Mouse (Mus musculus) embryonic facial prominence, embryonic 11.5 days (tissue): ENCODE measurements around the gene Pdap1. TPM values are rescaled to one million over a fixed set of nuclear protein-coding genes. Genes with fewer than 3 reads are reported as not detected.

Experiments
- ATAC-seq: fragments of 200-750 bp; cut with Nextera tagmentation; replicated peaks from 2 replicates; pipeline ENCODE4 v1.8.0; 2017; ENCODE audit warnings: low read depth; ENCODE audit not compliant: insufficient number of reproducible peaks, low FRiP score, low TSS enrichment
- DNase-seq: peaks from one replicate; pipeline ENCODE4 v3.0.0-alpha.2; 2015; ENCODE audit warnings: low spot score
- H3K27ac ChIP-seq: fragments of 300-500 bp; sonication (generic); replicated peaks from 2 replicates; pipeline ENCODE4 v1.5.1; 2014; ENCODE audit warnings: mild to moderate bottlenecking, low read depth, low read length, control low read depth
- H3K27me3 ChIP-seq: fragments of 300-500 bp; sonication (generic); 2 replicates; pipeline ENCODE4 v1.6.1; 2014; ENCODE audit warnings: mild to moderate bottlenecking, low read length, moderate library complexity, mixed read lengths; ENCODE audit not compliant: control insufficient read depth, insufficient read depth
- H3K36me3 ChIP-seq: fragments of 300-500 bp; sonication (generic); replicated peaks from 2 replicates; pipeline ENCODE4 v1.6.1; 2014; ENCODE audit warnings: low read depth, mild to moderate bottlenecking, low read length, moderate library complexity, mixed read lengths; ENCODE audit not compliant: control insufficient read depth, insufficient read depth
- H3K4me1 ChIP-seq: fragments of 300-500 bp; sonication (generic); 2 replicates; pipeline ENCODE4 v1.6.1; 2014; ENCODE audit warnings: low read length, mixed read lengths; ENCODE audit not compliant: control insufficient read depth, insufficient read depth
- H3K4me2 ChIP-seq: fragments of 300-500 bp; sonication (generic); 2 replicates; pipeline ENCODE4 v1.6.1; 2014; ENCODE audit warnings: low read depth, mild to moderate bottlenecking, control low read depth, low read length, moderate library complexity
- H3K4me3 ChIP-seq: fragments of 300-500 bp; sonication (generic); 2 replicates; pipeline ENCODE4 v1.5.1; 2014; ENCODE audit warnings: low read depth, low read length, control low read depth
- H3K9ac ChIP-seq: fragments of 300-500 bp; sonication (generic); replicated peaks from 2 replicates; pipeline ENCODE4 v1.6.1; 2014; ENCODE audit warnings: mild to moderate bottlenecking, control low read depth, low read length
- H3K9me3 ChIP-seq: fragments of 300-500 bp; sonication (generic); replicated peaks from 2 replicates; pipeline ENCODE4 v1.6.1; 2016; ENCODE audit warnings: mild to moderate bottlenecking, low read length, inconsistent platforms, mixed read lengths; ENCODE audit not compliant: control insufficient read depth
- WGBS: fragments of 180-500 bp; shearing (Covaris S2); extraction: QIAGEN DNeasy Blood & Tissue Kit; methylation state at CpG from one replicate; pipeline ENCODE4 v1.1.7; 2014; 5-methylcytosine and 5-hydroxymethylcytosine counted together
- polyA plus RNA-seq: library from polyadenylated mRNA; unstranded; fragments of >200 nt; fragmentation: Nextera tagmentation; extraction: Ambion mirVana; gene quantifications from 2 replicates; pipeline ENCODE4 v1.2.1, GENCODE M21; 2014

Pdap1 gene
- polyA plus RNA-seq, 1 experiment from 2014 or later, result 121 TPM

DNA sequence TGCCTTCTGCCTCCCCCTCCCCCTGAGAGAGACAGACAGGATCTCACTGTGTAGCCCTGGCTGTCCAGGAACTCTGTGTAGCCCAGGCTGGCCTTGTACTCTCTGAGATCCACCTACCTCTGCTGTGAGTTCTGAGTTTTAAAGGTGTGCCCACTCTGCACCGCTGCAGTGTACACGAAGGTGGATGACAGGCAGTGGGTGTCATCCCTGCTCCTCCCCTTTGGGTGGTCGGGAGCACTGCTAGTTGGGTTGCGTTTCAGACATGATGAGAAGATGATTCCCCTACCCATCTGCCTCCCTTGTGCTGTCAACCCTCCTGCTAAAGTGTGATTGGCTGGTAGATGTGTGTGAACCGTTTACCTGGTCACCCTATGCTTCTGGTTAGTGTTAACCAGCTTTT, 21.6 kb downstream of the Pdap1 start:
- no peak overlapping the region for H3K9ac ChIP-seq
- no peaks in the 10 kb centered on the region for H3K9me3 ChIP-seq
- ATAC-seq, result no peak
- no peak overlapping the region for H3K4me2 ChIP-seq
- H3K4me3 ChIP-seq, result no peak overlapping the region
- no peak overlapping the region for H3K27ac ChIP-seq
- WGBS, result 87% methylated on average over 5 of the region's 5 CpGs
- peaks cover 7% of the 10 kb centered on the region for H3K27me3 ChIP-seq
- H3K4me1 ChIP-seq, result no peaks in the 10 kb centered on the region; the same call in 1 of the 2 replicates
- no peaks in the 10 kb centered on the region for H3K36me3 ChIP-seq
- no peak for DNase-seq

DNA sequence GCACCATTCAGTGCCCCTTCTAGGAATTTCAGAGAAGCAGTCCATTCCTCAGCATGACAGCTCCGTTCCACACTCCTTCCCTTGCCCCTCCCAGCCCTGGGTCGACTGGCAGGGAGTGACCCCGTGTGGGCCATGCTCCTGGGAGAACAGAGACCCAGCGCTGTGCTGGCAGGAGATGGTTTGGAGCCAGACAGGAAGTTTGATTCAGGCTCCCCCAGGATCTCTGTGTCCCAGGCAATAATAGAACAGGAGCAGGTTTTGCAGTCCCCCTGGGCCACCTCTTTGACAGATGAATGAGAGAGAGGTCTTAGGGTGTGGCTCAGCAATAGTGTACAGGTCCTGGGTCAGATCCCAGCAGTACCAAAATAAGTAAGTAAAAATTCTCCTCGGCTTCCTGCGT, 22.0 kb downstream of the Pdap1 start:
- Histone ChIP-seq H3K4me1 (no peaks in the 10 kb centered on the region; the same call in 1 of the 2 replicates), H3K27me3 (peaks cover 7% of the 10 kb centered on the region), H3K36me3 (no peaks in the 10 kb centered on the region), H3K9ac (no peak overlapping the region), H3K4me2 (no peak overlapping the region), H3K4me3 (no peak overlapping the region), H3K27ac (no peak overlapping the region), H3K9me3 (no peaks in the 10 kb centered on the region)
- ATAC-seq (no peak), DNase-seq (no peak)
- 48% methylated on average over 6 of the region's 6 CpGs for WGBS

DNA sequence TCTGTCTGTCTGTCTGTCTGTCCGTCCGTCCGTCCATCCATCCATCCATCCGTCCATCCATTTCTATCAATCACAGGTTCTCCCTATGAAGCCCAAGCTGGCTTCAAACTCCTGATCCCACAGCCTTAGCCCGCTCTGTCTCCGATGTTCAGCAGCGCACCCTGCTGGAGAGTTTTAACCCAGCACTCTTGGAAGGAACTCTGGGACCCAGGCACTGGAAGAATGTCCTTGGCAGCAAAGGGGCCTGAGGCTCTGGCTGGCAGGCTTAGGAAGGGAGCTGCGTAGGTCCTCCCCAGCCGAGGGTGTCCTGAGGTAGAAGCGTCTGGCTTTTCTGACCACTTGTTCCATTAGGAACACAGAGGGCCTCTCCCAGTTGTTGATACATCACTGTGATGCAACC, 23.1 kb downstream of the Pdap1 start:
- Histone ChIP-seq H3K9ac (no peak overlapping the region), H3K4me2 (no peak overlapping the region), H3K27ac (no peak overlapping the region), H3K4me3 (no peak overlapping the region), H3K4me1 (no peaks in the 10 kb centered on the region; the same call in 1 of the 2 replicates), H3K9me3 (no peaks in the 10 kb centered on the region), H3K27me3 (peaks cover 7% of the 10 kb centered on the region), H3K36me3 (no peaks in the 10 kb centered on the region)
- peak; percentile 72 for DNase-seq
- ATAC-seq, result no peak
- WGBS, result 44% methylated on average over 10 of the region's 10 CpGs

DNA sequence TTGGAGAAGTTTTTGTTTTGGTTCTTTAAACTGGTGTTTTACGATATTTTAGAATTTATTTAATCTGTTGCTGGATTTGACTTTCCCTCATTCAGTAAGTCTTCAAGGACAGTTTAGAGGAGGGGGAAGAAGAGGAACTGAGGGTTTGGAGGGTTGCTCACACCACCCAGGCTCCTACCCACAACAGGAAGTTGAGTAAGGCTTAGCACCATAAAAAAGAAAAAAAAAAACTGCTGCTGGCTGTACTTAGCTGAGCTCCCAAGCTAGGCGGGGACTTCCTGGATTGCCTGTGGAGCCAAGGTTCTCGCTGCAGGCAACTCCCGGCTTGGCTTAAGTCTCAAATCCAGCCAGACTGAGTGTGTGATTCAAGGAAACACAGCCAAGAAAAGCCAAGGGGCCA, 23.7 kb downstream of the Pdap1 start:
- WGBS, result 41% methylated on average over 4 of the region's 4 CpGs
- Histone ChIP-seq H3K4me2 (no peak overlapping the region), H3K27me3 (peaks cover 7% of the 10 kb centered on the region), H3K9ac (no peak overlapping the region), H3K36me3 (no peaks in the 10 kb centered on the region), H3K27ac (no peak overlapping the region), H3K9me3 (no peaks in the 10 kb centered on the region), H3K4me1 (no peaks in the 10 kb centered on the region; the same call in 1 of the 2 replicates), H3K4me3 (no peak overlapping the region)
- DNase-seq (no peak), ATAC-seq (no peak)

DNA sequence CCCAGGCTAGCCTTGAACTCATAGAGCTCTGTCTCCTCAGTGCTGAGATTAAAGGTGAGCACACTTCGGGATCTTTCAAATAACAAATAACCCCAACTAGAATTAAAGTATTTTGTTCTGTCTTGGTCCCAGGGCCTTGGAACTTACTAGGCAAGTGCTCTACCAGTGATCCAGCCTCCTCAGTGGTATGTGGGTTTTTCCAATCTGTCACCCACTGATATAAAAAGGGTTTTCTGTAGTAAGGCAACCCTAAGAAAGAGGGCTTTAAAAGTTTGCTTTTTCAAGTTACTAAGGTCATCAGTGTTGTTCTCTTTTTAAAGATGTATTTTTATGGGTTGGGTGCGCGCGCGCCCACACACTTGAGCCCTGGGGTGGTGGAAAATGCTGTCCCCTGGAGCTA, 24.3 kb downstream of the Pdap1 start:
- H3K9ac ChIP-seq, result no peak overlapping the region
- DNase-seq (no peak), ATAC-seq (no peak)
- H3K9me3 ChIP-seq, result no peaks in the 10 kb centered on the region
- H3K4me1 ChIP-seq, result no peaks in the 10 kb centered on the region
- H3K4me3 ChIP-seq, result no peak overlapping the region
- H3K27ac ChIP-seq, result no peak overlapping the region
- peaks cover 7% of the 10 kb centered on the region for H3K27me3 ChIP-seq
- no peak overlapping the region for H3K4me2 ChIP-seq
- WGBS, result 94% methylated on average over 5 of the region's 5 CpGs
- H3K36me3 ChIP-seq, result no peaks in the 10 kb centered on the region

DNA sequence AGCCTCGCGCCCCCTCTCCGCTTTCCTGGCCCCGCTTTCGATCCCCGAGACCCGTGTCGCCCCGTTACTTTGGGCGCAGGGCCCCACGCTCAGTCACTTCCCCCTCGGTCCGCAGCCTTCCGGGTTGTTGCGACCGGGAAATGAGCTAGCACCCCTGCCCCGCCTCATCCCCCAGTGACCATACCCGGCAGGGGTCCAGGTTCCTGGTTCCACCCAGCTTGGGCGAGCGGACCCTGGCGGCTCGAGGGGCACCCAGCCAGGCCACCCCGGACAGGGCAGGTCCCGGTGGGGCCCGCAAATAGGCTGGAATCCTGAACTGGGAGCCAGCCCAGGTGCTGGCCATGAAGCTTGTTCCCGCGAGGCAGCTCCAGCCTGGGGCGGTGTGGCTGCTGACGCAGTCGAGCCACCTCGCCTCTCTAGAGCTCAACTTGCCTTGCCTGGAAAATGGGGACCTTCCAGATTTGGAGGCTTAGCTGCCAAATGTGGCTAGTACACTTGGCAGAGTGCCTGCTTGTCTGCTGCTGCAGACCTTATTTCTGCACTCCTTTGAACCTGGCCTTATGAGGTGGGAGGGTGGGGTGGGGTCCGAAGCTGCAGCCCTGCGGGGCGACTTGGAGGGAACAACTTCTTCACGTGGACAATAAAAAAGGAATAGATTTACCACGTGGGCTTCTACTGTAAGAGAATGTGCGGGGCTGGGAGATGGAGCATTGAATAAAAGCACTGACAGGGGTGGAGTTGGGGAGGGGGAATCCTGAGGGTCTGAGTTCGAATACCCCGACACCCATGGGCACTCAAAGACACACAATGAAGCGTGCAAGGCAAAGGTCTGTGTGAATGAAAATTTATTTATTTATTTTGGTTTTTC, 25.2 kb downstream of the Pdap1 start:
- H3K9ac ChIP-seq, result peak overlapping the region; percentile 57
- no peaks in the 10 kb centered on the region for H3K4me1 ChIP-seq
- H3K9me3 ChIP-seq, result no peaks in the 10 kb centered on the region
- peaks cover 7% of the 10 kb centered on the region for H3K27me3 ChIP-seq
- peaks cover 2% of the 10 kb centered on the region for H3K36me3 ChIP-seq
- 19% methylated on average over 39 of the region's 40 CpGs for WGBS
- peak overlapping the region; percentile 55 for H3K4me3 ChIP-seq
- H3K4me2 ChIP-seq, result peak overlapping the region; percentile 79
- no peak overlapping the region for H3K27ac ChIP-seq
- DNase-seq, result peak; percentile 32
- peak; percentile 15; the same call in 1 of the 2 replicates for ATAC-seq

DNA sequence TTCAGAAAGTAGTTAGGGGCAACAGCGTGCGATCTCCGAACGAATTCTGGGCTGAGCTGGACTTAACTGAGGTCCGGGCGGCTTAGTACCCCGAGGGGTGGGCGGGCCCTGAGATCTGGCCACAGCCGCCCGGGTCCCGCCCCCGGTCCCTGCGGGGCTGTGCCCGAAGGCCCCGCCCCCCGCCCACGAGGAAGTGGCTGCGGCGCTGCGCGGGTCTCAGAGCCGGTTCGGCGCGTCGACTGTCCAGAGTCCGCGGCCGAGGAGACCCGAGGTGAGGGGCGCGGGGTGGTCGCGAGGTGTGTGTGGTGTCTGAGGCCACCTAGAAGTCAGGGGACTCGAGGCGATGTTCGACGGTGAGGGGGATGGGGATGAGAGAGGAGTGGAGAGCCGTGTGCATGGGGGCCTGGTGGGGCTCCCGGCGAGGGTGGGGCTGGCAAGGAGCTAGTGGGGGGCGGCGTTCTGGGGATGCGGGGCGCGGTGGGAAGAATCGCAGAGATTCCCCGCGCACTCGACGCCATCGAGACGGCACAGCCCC, 25.9 kb downstream of the Pdap1 start, which contains the start of gene Arpc1b:
Gene Arpc1b (plus strand): TSS at position 145 of the 535 bp plus-strand sequence.
- Histone ChIP-seq H3K36me3 (peaks cover 4% of the 10 kb centered on the region), H3K4me2 (peak within 1 kb of the TSS; percentile 79), H3K27me3 (peaks cover 7% of the 10 kb centered on the region), H3K4me3 (peak within 1 kb of the TSS; percentile 55), H3K27ac (no peak within 1 kb of the TSS), H3K9ac (peak within 1 kb of the TSS; percentile 57), H3K4me1 (no peaks in the 10 kb centered on the region), H3K9me3 (no peaks in the 10 kb centered on the region)
- 1% methylated on average over 39 of the region's 53 CpGs for WGBS
- ATAC-seq (peak; percentile 49), DNase-seq (peak; percentile 68)

DNA sequence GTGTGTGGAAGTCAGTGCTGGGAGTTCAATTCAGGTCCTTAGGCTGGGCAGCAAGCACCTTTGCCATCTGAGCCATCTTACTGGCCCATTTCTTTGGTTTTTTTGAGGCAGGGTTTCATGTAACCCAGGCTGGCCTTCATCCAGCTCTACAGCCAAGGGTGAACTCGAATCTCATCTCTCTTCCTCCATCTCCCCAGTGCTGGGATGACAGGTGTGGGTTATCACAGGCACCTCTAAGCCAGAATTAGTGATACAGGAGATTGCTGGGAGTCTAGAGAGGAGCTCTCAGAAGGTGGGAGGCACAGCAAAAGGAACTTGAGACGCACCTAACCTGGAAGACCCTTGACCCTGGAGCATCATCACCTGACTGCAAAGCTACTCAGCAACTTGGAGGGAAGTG, 26.6 kb downstream of the Pdap1 start:
- Histone ChIP-seq H3K4me1 (no peaks in the 10 kb centered on the region), H3K4me2 (peak overlapping the region; percentile 79; the same call in 1 of the 2 replicates), H3K4me3 (peak overlapping the region; percentile 55; the same call in 1 of the 2 replicates), H3K36me3 (peaks cover 4% of the 10 kb centered on the region), H3K27ac (no peak overlapping the region), H3K9ac (no peak overlapping the region), H3K9me3 (no peaks in the 10 kb centered on the region), H3K27me3 (peaks cover 7% of the 10 kb centered on the region)
- DNase-seq, result no peak
- WGBS, result 43% methylated on average over 2 of the region's 2 CpGs
- no peak for ATAC-seq
